13 mouse cellular contexts compared by ENCODE assay signal in the genomic region with DNA sequence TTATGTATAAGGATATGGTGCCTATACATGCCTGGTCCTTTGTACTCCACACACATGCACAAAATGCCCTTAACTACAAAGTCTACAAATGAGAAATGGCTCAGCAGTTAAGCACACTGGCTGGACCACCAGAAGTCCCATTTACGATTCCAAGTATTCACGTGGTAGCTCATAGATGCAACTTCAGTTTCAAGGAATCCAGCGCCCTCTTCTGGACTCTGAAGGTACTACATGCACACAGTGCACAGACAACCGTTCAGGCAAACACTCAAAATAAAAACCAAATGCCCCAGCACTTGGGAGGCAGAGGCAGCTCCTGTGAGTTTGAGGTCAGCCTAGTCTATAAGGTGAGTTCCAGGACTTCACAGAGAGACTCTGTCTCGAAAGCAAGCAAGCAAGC. TPM values are rescaled to one million over a fixed set of nuclear protein-coding genes. Genes with fewer than 3 reads are reported as not detected.
DNase-seq lines count a peak whose midpoint lies in the region; ATAC-seq and TF ChIP-seq lines count a peak whose summit lies in the region.
"Had no signal": no experiment of that assay in that cellular context is flagged by ENCODE, and none has a peak within 500 bp of the region (broad histone marks: within the 10 kb centered on the region; RNA-seq: fewer than 3 reads in every experiment).

No protein-coding gene starts in this region.

- H3K4me1 ChIP-seq in heart, embryonic 10.5 days, result no peaks in the 10 kb centered on the region
- H3K4me1 ChIP-seq in midbrain, postnatal 0 days (ENCODE audit: insufficient read depth, low read length), result no peaks in the 10 kb centered on the region
- H3K4me1 ChIP-seq in midbrain, embryonic 16.5 days (ENCODE audit: control insufficient read depth, insufficient read depth, low read length), result no peaks in the 10 kb centered on the region
- no peaks in the 10 kb centered on the region for H3K4me1 ChIP-seq in bone marrow, adult 2 months (ENCODE audit: control insufficient read depth, insufficient read depth, low read length)
- H3K4me1 ChIP-seq: embryonic facial prominence, embryonic 12.5 days; heart, embryonic 13.5 days; neural tube, embryonic 12.5 days had no signal

- H3K27ac ChIP-seq in heart, embryonic 10.5 days, result no peak overlapping the region
- no peak overlapping the region for H3K27ac ChIP-seq in midbrain, postnatal 0 days (ENCODE audit: low read depth, low read length)
- no peak overlapping the region for H3K27ac ChIP-seq in midbrain, embryonic 16.5 days (ENCODE audit: low read length)
- H3K27ac ChIP-seq in bone marrow, adult 2 months (ENCODE audit: control insufficient read depth, insufficient read depth, low read depth, low read length, poor library complexity), result no peak overlapping the region
- H3K27ac ChIP-seq: embryonic facial prominence, embryonic 12.5 days; heart, embryonic 13.5 days; neural tube, embryonic 12.5 days had no signal

- WGBS in heart, embryonic 10.5 days, result 58% methylated on average over 5 of the region's 5 CpGs
- WGBS in midbrain, postnatal 0 days, result 57% methylated on average over 5 of the region's 5 CpGs
- 51% methylated on average over 5 of the region's 5 CpGs for WGBS in midbrain, embryonic 16.5 days
- WGBS in bone marrow, adult 2 months, result 52% methylated on average over 5 of the region's 5 CpGs

- peak; percentile 42 for DNase-seq in heart, postnatal 4 days
- no peak for DNase-seq in heart, embryonic 10.5 days (ENCODE audit: low spot score)
- DNase-seq in midbrain, postnatal 0 days (ENCODE audit: low spot score), result peak; percentile 17
- DNase-seq in retina, postnatal 1 day, result peak; percentile 52
- DNase-seq in left cerebral cortex, adult 18-20 months (ENCODE audit: low spot score in 2 of 2), result no peak
- no peak for DNase-seq in left cerebral cortex, postnatal 36 days (ENCODE audit: low spot score in 2 of 2)

- H3K4me2 ChIP-seq in midbrain, postnatal 0 days (ENCODE audit: low read depth, low read length, poor library complexity, severe bottlenecking), result no peak overlapping the region
- H3K4me2 ChIP-seq in midbrain, embryonic 16.5 days (ENCODE audit: low read length), result no peak overlapping the region
- H3K4me2 ChIP-seq: embryonic facial prominence, embryonic 12.5 days; heart, embryonic 13.5 days; neural tube, embryonic 12.5 days had no signal

- no peaks in the 10 kb centered on the region for H3K27me3 ChIP-seq in heart, embryonic 10.5 days (ENCODE audit: insufficient read depth, poor library complexity, severe bottlenecking)
- no peaks in the 10 kb centered on the region for H3K27me3 ChIP-seq in midbrain, postnatal 0 days (ENCODE audit: insufficient read depth, low read length)
- H3K27me3 ChIP-seq in midbrain, embryonic 16.5 days (ENCODE audit: control insufficient read depth, insufficient read depth, low read depth, low read length), result no peaks in the 10 kb centered on the region
- H3K27me3 ChIP-seq: embryonic facial prominence, embryonic 12.5 days; heart, embryonic 13.5 days; neural tube, embryonic 12.5 days had no signal

- ATAC-seq in midbrain, postnatal 0 days (ENCODE audit: low FRiP score), result no peak
- ATAC-seq in midbrain, embryonic 16.5 days, result no peak
- ATAC-seq: activated CD4-positive, CD25-positive, alpha-beta regulatory T cell, adult 4 months had no signal

- no peak for TF ChIP-seq POLR2A in bone marrow, adult 2 months (IDR thresholded peaks at IDR 0.05; ENCODE audit: borderline replicate concordance, control insufficient read depth, low read depth, low read length)

- no peak overlapping the region for H3K4me3 ChIP-seq in heart, embryonic 10.5 days
- no peak overlapping the region for H3K4me3 ChIP-seq in midbrain, postnatal 0 days (ENCODE audit: low read depth, low read length)
- no peak overlapping the region for H3K4me3 ChIP-seq in midbrain, embryonic 16.5 days (ENCODE audit: low read depth, low read length)
- H3K4me3 ChIP-seq in bone marrow, adult 2 months (replicated peaks; ENCODE audit: control insufficient read depth, low read depth, low read length), result no peak overlapping the region
- H3K4me3 ChIP-seq: embryonic facial prominence, embryonic 12.5 days; heart, embryonic 13.5 days; neural tube, embryonic 12.5 days had no signal

- H3K36me3 ChIP-seq in heart, embryonic 10.5 days, result peaks cover 18% of the 10 kb centered on the region
- peaks cover 10% of the 10 kb centered on the region; the same call in 1 of the 2 replicates for H3K36me3 ChIP-seq in midbrain, postnatal 0 days (ENCODE audit: insufficient read depth, low read length)
- no peaks in the 10 kb centered on the region; the same call in 1 of the 2 replicates for H3K36me3 ChIP-seq in midbrain, embryonic 16.5 days (ENCODE audit: control insufficient read depth, insufficient read depth, low read length)

- intact Hi-C loops in left cerebral cortex, postnatal 36 days (cut with DNase I), result no loop called here

- H3K9me3 ChIP-seq in heart, embryonic 10.5 days, result no peaks in the 10 kb centered on the region
- no peaks in the 10 kb centered on the region for H3K9me3 ChIP-seq in midbrain, postnatal 0 days (ENCODE audit: low read length)
- H3K9me3 ChIP-seq in midbrain, embryonic 16.5 days (replicated peaks; ENCODE audit: control insufficient read depth, low read length, poor library complexity, severe bottlenecking), result no peaks in the 10 kb centered on the region
- H3K9me3 ChIP-seq: embryonic facial prominence, embryonic 12.5 days; heart, embryonic 13.5 days; neural tube, embryonic 12.5 days had no signal

- TF ChIP-seq CTCF in midbrain, postnatal 0 days (IDR thresholded peaks at IDR 0.05), result peak; percentile 64
- TF ChIP-seq CTCF in bone marrow, adult 2 months (IDR thresholded peaks at IDR 0.05; ENCODE audit: control insufficient read depth, insufficient read depth, low read length), result peak; percentile 24; the same call in 1 of the 2 replicates

- H3K9ac ChIP-seq in midbrain, postnatal 0 days (replicated peaks; ENCODE audit: low read length, poor library complexity, severe bottlenecking), result no peak overlapping the region
- no peak overlapping the region for H3K9ac ChIP-seq in midbrain, embryonic 16.5 days (ENCODE audit: low read depth, low read length)
- H3K9ac ChIP-seq: embryonic facial prominence, embryonic 12.5 days; heart, embryonic 13.5 days; neural tube, embryonic 12.5 days had no signal

RNA-seq across cellular contexts. Expression of gene 1700001K19Rik, which starts 8.2 kb away (rescaled TPM):
- not detected for total RNA-seq in heart, postnatal 4 days (2021)
- polyA plus RNA-seq in heart, embryonic 10.5 days (2016; fragmentation: Nextera tagmentation; extraction: Ambion mirVana), result 0.15 TPM in 1 of 2 replicates, not detected in the other
- total RNA-seq in midbrain, postnatal 0 days (2014; rRNA removed), result not detected in 2 replicates
- polyA plus RNA-seq in midbrain, postnatal 0 days (2015; fragmentation: Nextera tagmentation; extraction: Ambion mirVana), result 0.17 TPM in 1 of 2 replicates, not detected in the other
- polyA plus RNA-seq in midbrain, embryonic 16.5 days (2015; fragmentation: Nextera tagmentation; extraction: Ambion mirVana), result 0.45 TPM in 1 of 2 replicates, not detected in the other
- polyA plus RNA-seq in bone marrow, adult 2 months (2011; ENCODE audit: insufficient read depth, insufficient read length, low replicate concordance, missing spikeins), result not detected in 2 replicates
- not detected for total RNA-seq in left cerebral cortex, adult 18-20 months (2021)
- not detected for total RNA-seq in left cerebral cortex, postnatal 36 days (2021)
- total RNA-seq: left cerebral cortex, postnatal 10 days had no signal
- polyA plus RNA-seq: embryonic facial prominence, embryonic 12.5 days; heart, embryonic 13.5 days; neural tube, embryonic 12.5 days had no signal

RNA-seq across cellular contexts. Expression of gene Hsp90aa1, which starts 28.3 kb away (rescaled TPM):
- total RNA-seq in heart, postnatal 4 days (2021), result 100 to 1,000 TPM; 275 to 295 TPM
- polyA plus RNA-seq in heart, embryonic 10.5 days (2016; fragmentation: Nextera tagmentation; extraction: Ambion mirVana), result 620 and 1,082 TPM in 2 replicates
- total RNA-seq in midbrain, postnatal 0 days (2014; rRNA removed), result 567 and 693 TPM in 2 replicates
- 1,476 and 1,620 TPM in 2 replicates for polyA plus RNA-seq in midbrain, postnatal 0 days (2015; fragmentation: Nextera tagmentation; extraction: Ambion mirVana)
- polyA plus RNA-seq in midbrain, embryonic 16.5 days (2015; fragmentation: Nextera tagmentation; extraction: Ambion mirVana), result 1,533 and 1,562 TPM in 2 replicates
- 294 and 808 TPM in 2 replicates for polyA plus RNA-seq in bone marrow, adult 2 months (2011; ENCODE audit: insufficient read depth, insufficient read length, low replicate concordance, missing spikeins)
- total RNA-seq in left cerebral cortex, adult 18-20 months (2021), result 1,000 to 10,000 TPM in 1 of 2 experiments, 100 to 1,000 TPM in 1; 981 to 1,007 TPM
- 1,000 to 10,000 TPM; 1,001 to 1,007 TPM for total RNA-seq in left cerebral cortex, postnatal 36 days (2021)

Comparison
In these comparisons a context has a peak if more than half of its experiments do, and no peak if none do; other contexts are left out.
1. DNase-seq: peak in heart, postnatal 4 days (single experiment), midbrain, postnatal 0 days (single experiment) and retina, postnatal 1 day (single experiment); none in heart, embryonic 10.5 days (single experiment), left cerebral cortex, adult 18-20 months (0 of 2) and left cerebral cortex, postnatal 36 days (0 of 2).